Mouse (Mus musculus) gastrocnemius, adult 8-10 months (tissue): ENCODE data around the gene Elmo1. TPM values are rescaled to one million over a fixed set of nuclear protein-coding genes. Genes with fewer than 3 reads are reported as not detected.

Experiments used
- DNase-seq, 2 experiments: peaks; one replicate each; pipeline ENCODE4 v3.0.0; 2022; ENCODE audit warnings: low spot score in 2 of 2
- total RNA-seq, 4 experiments: library from RNA; stranded (reverse); gene quantifications; 2 replicates each; pipeline ENCODE4 v1.2.4; 2022

Gene Elmo1
- total RNA-seq, 4 experiments from 2014 or later: 1.3 to 3.7 (median 2.4) TPM

DNA sequence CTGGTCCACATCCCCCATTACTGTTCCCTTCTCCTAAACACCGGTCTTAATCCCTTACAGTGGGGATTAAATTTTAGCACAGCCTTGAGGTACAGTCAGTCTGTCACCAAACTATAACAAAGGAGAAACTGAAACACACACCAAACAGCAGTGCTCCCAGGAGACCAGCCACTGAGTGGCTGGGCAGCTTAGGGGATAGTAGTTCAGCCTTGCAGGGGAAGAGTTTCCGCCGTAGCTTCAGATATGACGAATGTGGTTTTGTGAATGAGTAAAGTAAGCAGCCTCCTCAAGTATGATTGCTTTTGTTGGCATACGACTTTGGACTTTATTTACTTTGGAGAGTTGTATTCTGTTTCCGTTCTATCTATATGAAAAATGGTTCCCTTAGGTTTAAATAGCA lies 281.1 kb downstream of the Elmo1 start:
- DNase-seq: no peak

- no peak for DNase-seq
These were observed 281.9 kb downstream of the Elmo1 start for GRCm38 (mm10) chr13:20372335-20372734.

DNA sequence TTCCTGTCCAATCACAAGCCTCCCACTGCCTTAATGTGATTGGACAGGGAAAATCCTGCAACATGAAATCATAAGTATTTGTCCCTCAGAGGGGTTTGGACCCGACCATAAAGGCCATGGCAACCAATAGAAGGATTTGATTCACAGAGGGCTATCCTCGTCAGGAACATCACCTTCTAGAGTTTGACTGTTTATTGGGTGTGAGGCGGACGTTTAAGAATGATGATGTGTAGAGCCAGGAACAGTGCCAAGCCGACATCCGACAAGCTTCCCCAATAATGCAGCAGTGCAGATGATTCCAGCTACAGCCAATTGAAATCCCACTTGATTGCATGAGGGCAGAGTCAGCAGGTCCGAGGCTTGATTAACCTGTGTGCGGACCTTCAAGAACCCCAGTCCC lies 288.5 kb downstream of the Elmo1 start:
- no peak for DNase-seq

DNA sequence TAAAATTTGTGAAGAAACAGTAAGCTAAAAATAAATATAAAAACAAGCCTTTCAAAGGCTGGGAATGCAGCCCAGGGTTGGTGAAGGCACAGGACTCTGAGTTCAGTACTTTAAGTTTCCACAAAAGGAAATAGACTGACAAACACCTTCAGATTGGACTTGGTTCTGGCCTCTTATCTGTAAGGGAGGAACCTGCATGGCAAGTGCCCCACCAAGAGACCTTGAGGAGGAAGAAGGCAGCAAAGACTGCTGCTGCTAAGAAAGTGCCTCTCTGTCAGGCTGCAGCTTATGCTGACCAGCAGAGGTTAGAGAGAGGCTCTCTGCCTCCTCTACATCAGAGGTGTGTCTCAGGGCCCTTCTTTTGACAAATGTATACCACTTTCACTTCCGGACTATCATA lies 293.5 kb downstream of the Elmo1 start:
- no peak for DNase-seq

GRCm38 (mm10) chr13:20384846-20385245 lies 294.4 kb downstream of the Elmo1 start:
- DNase-seq: no peak

DNA sequence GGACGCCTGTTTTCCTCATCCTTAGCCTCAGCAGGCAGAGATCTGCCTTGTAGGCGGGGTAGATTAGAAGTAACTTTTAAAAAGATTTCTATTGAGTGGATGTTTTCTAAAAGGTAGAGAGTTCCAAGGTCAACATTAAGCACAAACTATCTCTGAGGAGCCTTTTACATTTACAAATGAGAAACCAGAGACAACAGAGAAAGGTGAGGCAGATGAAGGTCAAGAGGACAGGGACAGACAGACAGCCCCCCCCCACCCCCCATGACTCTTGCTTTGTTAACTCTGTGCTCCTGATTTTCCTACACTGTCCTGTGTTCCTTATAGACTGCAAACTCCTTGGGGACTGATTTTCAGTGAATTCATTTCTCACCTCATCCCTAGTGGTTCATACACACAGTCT lies 295.0 kb downstream of the Elmo1 start:
- no peak for DNase-seq

DNA sequence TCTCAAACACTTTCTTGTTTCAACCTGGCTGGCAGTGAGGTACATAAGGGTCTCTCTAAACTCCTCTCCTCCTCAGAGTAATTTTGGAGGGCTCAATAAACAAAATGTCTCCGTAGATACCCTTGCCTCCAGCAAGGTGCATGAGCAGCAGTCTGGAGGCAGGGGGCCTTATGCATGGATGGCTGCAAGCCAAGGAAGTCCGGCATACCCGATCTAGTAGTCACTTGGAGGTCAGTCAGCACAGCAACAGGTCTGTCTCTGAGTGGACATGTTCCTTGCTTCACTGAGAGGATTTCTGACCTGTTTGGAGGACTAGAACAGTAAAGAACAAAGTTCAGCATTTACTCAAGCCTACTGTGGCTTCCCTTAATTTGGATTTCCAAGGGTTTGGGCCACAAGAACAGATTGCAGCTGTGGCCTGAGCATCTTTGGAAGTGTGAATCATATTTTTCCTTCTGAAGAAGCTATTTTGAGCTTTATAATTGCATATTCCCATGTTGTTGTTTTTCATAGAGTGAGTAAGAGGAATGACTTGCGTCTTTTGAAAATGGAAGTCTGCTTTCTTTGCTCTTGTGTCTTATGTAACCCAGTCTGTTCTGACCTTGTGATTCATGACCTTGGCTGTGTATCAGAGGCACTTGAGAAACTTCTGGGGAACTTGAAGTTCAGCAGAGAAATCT lies 296.2 kb downstream of the Elmo1 start:
- DNase-seq: no peak

DNA sequence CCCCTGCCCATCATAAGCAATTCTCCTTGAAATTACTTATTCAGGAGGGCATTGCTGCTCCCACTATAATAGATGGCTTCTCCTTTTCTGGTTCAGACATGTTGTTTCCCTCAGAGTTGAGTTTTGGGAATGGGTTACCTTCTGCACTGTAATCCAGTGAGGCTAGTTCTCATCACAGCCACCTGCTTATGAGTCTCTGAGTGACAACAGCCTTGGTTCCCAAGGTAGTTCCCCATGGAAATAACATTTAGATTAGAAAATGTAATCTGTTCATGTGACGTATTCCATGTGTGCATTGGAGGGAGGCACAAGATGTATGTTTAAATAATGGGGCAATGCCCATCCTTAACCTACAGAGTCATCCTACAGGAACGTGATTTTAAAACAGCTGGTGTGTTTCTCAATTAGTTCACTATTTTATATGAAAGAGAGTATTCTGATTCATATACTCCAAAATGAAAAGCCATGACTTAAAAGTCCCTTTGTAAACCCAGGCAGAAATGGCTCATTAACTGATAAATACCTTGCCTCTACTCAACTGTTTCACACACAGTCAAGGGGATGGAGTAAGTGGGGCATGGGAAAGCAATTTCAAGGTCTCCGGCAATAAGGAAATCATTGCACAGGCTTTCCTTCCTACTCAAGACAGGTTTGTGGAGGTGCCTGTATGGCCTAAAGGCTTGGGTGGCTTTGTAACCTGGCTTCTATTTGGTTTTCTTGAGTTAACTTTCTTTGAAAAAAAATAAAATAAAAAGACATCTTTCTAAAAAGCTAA lies 302.6 kb downstream of the Elmo1 start:
- no peak for DNase-seq

DNA sequence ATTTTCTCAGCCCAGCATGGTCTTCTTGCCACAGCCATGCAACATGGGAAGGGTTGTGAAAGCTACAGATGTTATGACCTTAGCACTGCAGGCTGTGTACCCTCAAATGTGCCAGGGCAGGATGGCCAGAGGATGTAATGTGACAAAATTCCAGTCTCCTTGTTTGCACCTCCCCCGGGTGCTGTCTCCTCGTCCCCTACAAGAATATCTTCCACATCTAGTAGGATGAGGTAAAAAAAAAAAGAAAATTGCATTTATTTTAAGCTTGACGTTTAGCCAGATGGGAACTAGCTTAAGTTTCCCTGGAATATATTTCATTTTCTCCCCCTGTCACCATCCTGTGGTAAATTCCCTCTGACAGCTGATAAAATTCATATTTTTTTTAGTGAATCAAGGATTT lies 307.3 kb downstream of the Elmo1 start:
- no peak for DNase-seq

DNA sequence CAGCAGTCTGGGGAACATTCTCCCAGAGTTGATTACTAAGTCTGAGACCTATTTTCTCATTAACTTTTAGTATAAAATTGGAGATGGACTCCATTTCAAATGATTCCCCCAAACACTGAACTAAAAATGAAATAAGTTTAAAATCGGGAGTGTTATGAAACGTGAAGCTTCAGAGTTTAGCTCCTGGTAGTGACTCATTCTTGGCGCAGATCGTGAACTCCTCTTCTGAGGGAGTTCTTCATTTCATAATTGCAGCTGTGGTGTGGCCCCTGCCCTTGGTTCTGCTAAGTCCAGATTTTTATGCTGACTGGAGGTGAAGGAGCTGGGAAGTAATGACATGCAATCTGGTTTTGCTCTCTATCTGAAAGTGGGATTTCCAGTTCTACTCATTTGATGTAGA lies 307.9 kb downstream of the Elmo1 start:
- DNase-seq: peak in 1 of 2 experiments; percentile 9

- DNase-seq: no peak
These were observed 314.1 kb downstream of the Elmo1 start for GRCm38 (mm10) chr13:20404530-20404929.

- DNase-seq: no peak
These were observed 316.2 kb downstream of the Elmo1 start for GRCm38 (mm10) chr13:20406470-20407213.

DNA sequence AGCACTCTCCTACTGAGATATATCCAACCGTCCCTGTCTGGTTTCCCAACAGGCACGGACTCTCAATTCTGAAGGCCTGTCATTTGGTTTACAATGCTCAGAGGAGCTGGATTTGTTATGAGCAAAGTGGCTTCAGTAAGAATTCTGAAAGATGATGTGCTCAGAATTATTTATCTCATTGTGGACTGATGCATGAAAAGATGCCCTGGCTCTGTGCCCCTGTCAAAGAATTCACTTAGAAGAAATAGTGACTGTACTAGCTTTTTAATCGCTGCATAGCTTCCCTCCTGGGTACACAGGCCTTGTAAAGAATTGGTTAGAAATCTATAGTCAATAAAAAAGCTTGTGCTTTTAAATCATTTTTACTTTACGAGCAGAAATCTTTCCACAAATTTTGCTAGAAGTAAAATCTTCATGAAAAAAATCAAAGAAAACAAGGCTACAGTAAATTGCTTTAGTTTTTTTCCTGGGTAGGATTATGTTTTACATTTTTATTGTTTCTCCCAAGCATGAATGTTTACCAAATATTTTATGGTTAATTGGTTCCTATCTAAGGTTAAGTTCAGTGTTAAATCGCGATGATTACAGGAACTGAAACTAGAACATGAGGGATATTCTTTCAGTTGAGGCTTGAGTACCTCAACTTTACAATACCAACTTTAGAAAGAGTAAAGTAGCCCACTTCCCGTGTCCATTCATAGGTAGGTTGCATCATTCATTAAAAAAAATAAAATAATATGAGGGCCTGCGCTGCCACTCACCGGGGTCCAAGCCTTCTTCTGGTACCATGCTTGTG lies 320.1 kb downstream of the Elmo1 start:
- DNase-seq: no peak

GRCm38 (mm10) chr13:20416691-20417660 lies 326.6 kb downstream of the Elmo1 start:
- no peak for DNase-seq

DNA sequence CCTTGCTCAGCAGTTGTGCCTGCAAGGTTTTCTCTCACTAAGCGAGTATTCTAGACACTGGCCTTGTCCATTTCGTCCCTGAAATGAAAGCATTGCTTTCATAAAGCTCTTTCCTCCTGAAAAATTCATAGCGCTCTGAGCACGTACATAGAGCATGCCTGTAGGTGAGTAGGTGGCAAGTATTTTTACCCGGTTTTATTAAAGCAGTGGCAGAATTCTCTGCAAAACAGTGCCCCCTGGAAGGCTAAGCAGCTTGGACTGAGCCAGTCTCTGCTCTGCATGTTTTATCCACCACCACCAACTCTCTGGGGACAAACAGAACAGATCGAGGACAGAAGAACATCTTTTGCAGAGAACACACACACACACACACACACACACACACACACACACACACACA lies 340.6 kb downstream of the Elmo1 start:
- DNase-seq: no peak

DNA sequence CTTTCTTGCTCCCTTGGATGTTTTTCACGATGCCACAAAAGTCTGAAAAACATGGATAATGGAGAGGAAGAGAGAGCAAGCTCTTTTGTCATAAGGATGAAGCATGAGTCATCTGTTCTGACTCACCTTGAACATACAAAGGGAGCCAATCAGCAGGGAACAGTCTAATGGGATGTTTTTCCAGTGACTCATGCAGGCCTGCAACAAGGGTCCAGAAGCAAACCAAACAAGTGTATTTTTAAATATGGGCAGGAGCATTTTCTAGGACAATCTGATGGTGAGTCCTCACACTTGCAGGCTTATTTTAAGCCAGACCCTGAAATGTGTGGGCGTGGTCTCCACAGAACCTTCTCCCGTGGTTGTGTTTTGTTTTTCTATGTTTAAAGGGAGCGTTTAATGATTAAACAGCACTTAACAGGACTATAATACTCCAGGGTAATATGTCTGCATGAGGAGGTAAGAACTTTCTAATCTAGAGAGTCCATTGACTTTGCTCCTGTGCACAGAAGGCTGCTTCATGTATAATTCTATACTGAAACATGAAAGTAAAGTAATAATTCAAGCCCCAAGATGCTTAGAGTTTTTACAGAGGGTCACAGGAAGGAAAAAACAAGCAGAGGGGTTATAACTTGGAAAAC lies 342.9 kb downstream of the Elmo1 start:
- no peak for DNase-seq

- DNase-seq: no peak
These were observed 343.7 kb downstream of the Elmo1 start for GRCm38 (mm10) chr13:20434071-20434470.

- no peak for DNase-seq
These were observed 349.1 kb downstream of the Elmo1 start for GRCm38 (mm10) chr13:20439488-20439887.

GRCm38 (mm10) chr13:20450831-20451353 lies 360.5 kb downstream of the Elmo1 start:
- DNase-seq: no peak

- DNase-seq: no peak
These were observed 364.0 kb downstream of the Elmo1 start for GRCm38 (mm10) chr13:20454357-20454756.
